Mouse (Mus musculus) forebrain, embryonic 15.5 days (tissue): ENCODE results near the gene Fzr1. TPM values are rescaled to one million over a fixed set of nuclear protein-coding genes. Genes with fewer than 3 reads are reported as not detected.

ENCODE experiments used
- ATAC-seq: fragments of 200-750 bp; cut with Nextera tagmentation; replicated peaks from 2 replicates; pipeline ENCODE4 v1.8.0; 2017; ENCODE audit warnings: mild to moderate bottlenecking, moderate TSS enrichment, moderate library complexity
- H3K27ac ChIP-seq: fragments of 300-500 bp; sonication (generic); replicated peaks from 2 replicates; pipeline ENCODE4 v1.5.1; 2015; ENCODE audit warnings: mild to moderate bottlenecking, inconsistent platforms
- H3K27me3 ChIP-seq: fragments of 300-500 bp; sonication (generic); 2 replicates; pipeline ENCODE4 v1.6.1; 2015; ENCODE audit warnings: inconsistent platforms
- H3K36me3 ChIP-seq: fragments of 300-500 bp; sonication (generic); 2 replicates; pipeline ENCODE4 v1.6.1; 2015; ENCODE audit warnings: mild to moderate bottlenecking, inconsistent platforms
- H3K4me1 ChIP-seq: fragments of 300-500 bp; sonication (generic); 2 replicates; pipeline ENCODE4 v1.6.1; 2015; ENCODE audit warnings: inconsistent platforms
- H3K4me2 ChIP-seq: fragments of 300-500 bp; sonication (generic); replicated peaks from 2 replicates; pipeline ENCODE4 v1.6.1; 2015; ENCODE audit warnings: mild to moderate bottlenecking, inconsistent platforms
- H3K4me3 ChIP-seq: fragments of 300-500 bp; sonication (generic); 2 replicates; pipeline ENCODE4 v1.5.1; 2015; ENCODE audit warnings: mild to moderate bottlenecking, inconsistent platforms
- H3K9ac ChIP-seq: fragments of 300-500 bp; sonication (generic); replicated peaks from 2 replicates; pipeline ENCODE4 v1.6.1; 2015; ENCODE audit warnings: mild to moderate bottlenecking, inconsistent platforms
- H3K9me3 ChIP-seq: fragments of 300-500 bp; sonication (generic); 2 replicates; pipeline ENCODE4 v1.6.1; 2016; ENCODE audit warnings: inconsistent platforms
- WGBS: fragments of 180-500 bp; shearing (Covaris S2); methylation state at CpG from one replicate; pipeline ENCODE4 v1.1.7; 2015; ENCODE audit warnings: mixed read lengths; 5-methylcytosine and 5-hydroxymethylcytosine counted together
- microRNA-seq: library from miRNA; unstranded; fragments of <30 nt; microRNA quantifications from one replicate; pipeline ENCODE4, GENCODE M21; 2016
- polyA plus RNA-seq: library from polyadenylated mRNA; unstranded; fragments of >200 nt; fragmentation: Nextera tagmentation; extraction: Ambion mirVana; gene quantifications from 2 replicates; pipeline ENCODE4 v1.2.1, GENCODE M21; 2015

Gene Fzr1
- polyA plus RNA-seq, 1 experiment from 2014 or later, result 135 TPM

DNA sequence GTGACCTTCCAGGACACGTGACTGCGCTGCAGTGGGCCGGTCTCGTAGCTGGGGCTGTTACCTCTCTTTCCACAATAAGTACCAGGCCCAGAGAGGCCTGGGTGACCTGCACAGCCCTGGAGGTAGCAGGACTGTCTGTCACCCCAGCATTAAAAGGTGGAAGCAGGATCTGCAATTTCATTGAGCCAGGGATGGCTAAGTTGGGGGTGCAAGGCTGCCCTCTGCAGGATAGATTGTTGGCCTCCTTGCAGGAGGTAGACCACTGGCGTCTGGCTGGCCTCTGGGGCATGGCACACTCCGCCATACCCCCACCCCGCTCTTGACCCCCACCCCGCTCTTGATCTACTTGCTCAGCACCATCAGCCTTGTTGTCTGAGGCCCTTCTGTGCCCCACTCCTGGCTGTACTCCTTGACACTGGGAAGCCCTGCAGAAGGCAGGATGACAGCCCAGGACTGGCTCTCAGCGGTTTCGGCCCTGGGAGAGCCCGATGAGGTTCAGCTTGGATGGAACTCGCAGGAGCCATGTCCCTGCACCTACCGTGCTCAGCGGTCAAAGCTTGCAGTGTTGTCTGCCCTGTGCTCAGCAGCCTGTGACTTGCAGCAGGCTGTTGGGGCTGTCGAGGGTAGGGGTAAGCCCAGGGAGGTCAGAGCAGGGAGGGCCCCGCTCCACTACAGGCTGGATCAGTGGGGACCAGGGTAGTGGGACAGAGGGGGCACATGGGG lies 61.8 kb downstream of the Fzr1 start:
- ATAC-seq, result no peak
- peaks cover 58% of the 10 kb centered on the region for H3K36me3 ChIP-seq
- H3K27me3 ChIP-seq, result no peaks in the 10 kb centered on the region
- H3K4me1 ChIP-seq, result peaks cover 17% of the 10 kb centered on the region
- no peak overlapping the region for H3K9ac ChIP-seq
- no peak overlapping the region for H3K4me2 ChIP-seq
- no peak overlapping the region for H3K4me3 ChIP-seq
- 48% methylated on average over 16 of the region's 16 CpGs for WGBS
- no peaks in the 10 kb centered on the region for H3K9me3 ChIP-seq
- H3K27ac ChIP-seq, result no peak overlapping the region

Small RNA genes within 50 kb of the gene (microRNA-seq; reads per million reads assigned to microRNA genes)
- gene Mir1191b (0.66 reads per million), gene Mir6913 (not detected)

Other genes starting within 250 kb of the Fzr1 start
- gene Zbtb7a, start 243.3 kb downstream of the Fzr1 start, polyA plus RNA-seq, result 12.1 and 15.1 TPM in 2 replicates
- gene Pias4, start 210.6 kb downstream of the Fzr1 start, polyA plus RNA-seq, result 54.9 and 57.8 TPM in 2 replicates
- gene Eef2, start 201.9 kb downstream of the Fzr1 start, polyA plus RNA-seq, result 633 and 637 TPM in 2 replicates
- 56.8 and 61.3 TPM in 2 replicates for gene Dapk3, start 195.5 kb downstream of the Fzr1 start, polyA plus RNA-seq
- 0.14 and 0.19 TPM in 2 replicates for gene 4930442H23Rik, start 194.7 kb downstream of the Fzr1 start, polyA plus RNA-seq
- 0.11 TPM in 1 of 2 replicates, not detected in the other for gene Nmrk2, start 176.5 kb downstream of the Fzr1 start, polyA plus RNA-seq
- gene Atcay, start 147.7 kb downstream of the Fzr1 start, polyA plus RNA-seq, result 72.6 and 75.3 TPM in 2 replicates
- 19.5 and 21.2 TPM in 2 replicates for gene Zfr2, start 145.4 kb downstream of the Fzr1 start, polyA plus RNA-seq
- gene Matk, start 125.6 kb downstream of the Fzr1 start, polyA plus RNA-seq, result 22.4 TPM in 2 replicates
- 97.3 and 104 TPM in 2 replicates for gene Mrpl54, start 111.6 kb downstream of the Fzr1 start, polyA plus RNA-seq
- gene Apba3, start 111.6 kb downstream of the Fzr1 start, polyA plus RNA-seq, result 33.5 and 37.5 TPM in 2 replicates
- gene Tjp3, start 86.9 kb downstream of the Fzr1 start, polyA plus RNA-seq, result 8.5 and 9.0 TPM in 2 replicates
- gene Pip5k1c, start 85.6 kb downstream of the Fzr1 start, polyA plus RNA-seq, result 123 and 127 TPM in 2 replicates
- 40.7 and 42.4 TPM in 2 replicates for gene Cactin, start 57.4 kb downstream of the Fzr1 start, polyA plus RNA-seq
- 3.1 and 4.3 TPM in 2 replicates for gene Tbxa2r, start 49.8 kb downstream of the Fzr1 start, polyA plus RNA-seq
- gene Gipc3, start 35.2 kb downstream of the Fzr1 start, polyA plus RNA-seq, result not detected in 2 replicates
- 41.4 and 43.3 TPM in 2 replicates for gene Hmg20b, start 28.0 kb downstream of the Fzr1 start, polyA plus RNA-seq
- gene Mfsd12, start 21.0 kb downstream of the Fzr1 start, polyA plus RNA-seq, result 11.2 and 11.9 TPM in 2 replicates
- gene 4930404N11Rik, start 12.7 kb downstream of the Fzr1 start, polyA plus RNA-seq, result 0.73 and 1.3 TPM in 2 replicates
- gene Dohh, start 5.9 kb upstream of the Fzr1 start, polyA plus RNA-seq, result 88.2 and 89.0 TPM in 2 replicates
- gene Gm48551, start 6.0 kb upstream of the Fzr1 start, polyA plus RNA-seq, result 5.4 and 6.6 TPM in 2 replicates
- gene Gm48552, start 10.5 kb upstream of the Fzr1 start, polyA plus RNA-seq, result 2.9 and 3.1 TPM in 2 replicates
- gene Smim24, start 14.5 kb upstream of the Fzr1 start, polyA plus RNA-seq, result 1.2 and 1.8 TPM in 2 replicates
- 24.2 and 29.4 TPM in 2 replicates for gene Nfic, start 77.1 kb upstream of the Fzr1 start, polyA plus RNA-seq
- gene Celf5, start 104.2 kb upstream of the Fzr1 start, polyA plus RNA-seq, result 76.1 and 78.5 TPM in 2 replicates
- 60.3 and 65.0 TPM in 2 replicates for gene Ncln, start 117.9 kb upstream of the Fzr1 start, polyA plus RNA-seq
- gene S1pr4, start 121.6 kb upstream of the Fzr1 start, polyA plus RNA-seq, result 0.69 and 0.73 TPM in 2 replicates
- 0.57 and 0.84 TPM in 2 replicates for gene Gna15, start 145.7 kb upstream of the Fzr1 start, polyA plus RNA-seq
- 99.8 and 103 TPM in 2 replicates for gene Gna11, start 166.7 kb upstream of the Fzr1 start, polyA plus RNA-seq
- 665 and 705 TPM in 2 replicates for gene Aes, start 181.0 kb upstream of the Fzr1 start, polyA plus RNA-seq
- gene Tle2, start 196.0 kb upstream of the Fzr1 start, polyA plus RNA-seq, result 27.3 and 28.0 TPM in 2 replicates
- 3.0 and 4.2 TPM in 2 replicates for gene Tle6, start 222.6 kb upstream of the Fzr1 start, polyA plus RNA-seq
- 3.0 and 3.1 TPM in 2 replicates for gene BC025920, start 227.8 kb upstream of the Fzr1 start, polyA plus RNA-seq
- 56.5 and 56.7 TPM in 2 replicates for gene Sirt6, start 249.3 kb upstream of the Fzr1 start, polyA plus RNA-seq